Mouse (Mus musculus): ENCODE measurements around the gene Slc1a1.

Slc1a1 gene

DNA sequence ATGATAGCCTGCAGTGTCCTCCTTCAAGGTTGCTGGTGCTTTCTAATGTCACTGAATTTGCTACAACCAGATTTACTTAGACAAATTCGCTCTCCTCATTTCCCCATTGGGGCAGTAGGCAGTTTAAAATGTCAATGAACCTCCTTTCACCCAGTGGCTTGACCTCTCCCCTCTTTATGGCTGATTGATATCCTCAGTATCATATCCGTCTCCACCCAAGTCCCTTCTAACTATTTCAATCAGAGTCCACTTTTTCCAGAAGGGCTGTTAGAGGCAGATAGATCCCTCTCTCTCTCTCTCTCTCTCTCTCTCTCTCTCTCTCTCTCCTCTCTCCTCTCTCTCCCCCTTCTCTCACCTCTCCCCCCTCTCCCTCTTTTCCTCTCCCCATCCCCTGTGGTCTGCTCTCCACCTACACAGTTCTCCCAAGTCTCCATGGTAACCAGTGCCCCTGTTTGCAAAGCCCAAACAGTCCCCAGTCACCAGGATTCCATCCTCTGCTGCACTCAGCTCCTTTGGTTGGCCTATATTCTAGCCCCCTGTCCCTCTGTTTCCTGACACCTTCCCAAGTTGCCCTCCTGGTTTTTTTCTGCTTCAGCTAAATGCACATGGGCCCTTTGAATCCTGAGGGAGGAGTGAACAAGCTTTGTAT is 80.9 kb downstream of the Slc1a1 start:
- in situ Hi-C loops (cut with MboI, MseI) = loop anchor here in 1 of 2 experiments (10.0 kb wide), 1 partner anchor 849 kb away; no protein-coding TSS in a partner anchor

DNA sequence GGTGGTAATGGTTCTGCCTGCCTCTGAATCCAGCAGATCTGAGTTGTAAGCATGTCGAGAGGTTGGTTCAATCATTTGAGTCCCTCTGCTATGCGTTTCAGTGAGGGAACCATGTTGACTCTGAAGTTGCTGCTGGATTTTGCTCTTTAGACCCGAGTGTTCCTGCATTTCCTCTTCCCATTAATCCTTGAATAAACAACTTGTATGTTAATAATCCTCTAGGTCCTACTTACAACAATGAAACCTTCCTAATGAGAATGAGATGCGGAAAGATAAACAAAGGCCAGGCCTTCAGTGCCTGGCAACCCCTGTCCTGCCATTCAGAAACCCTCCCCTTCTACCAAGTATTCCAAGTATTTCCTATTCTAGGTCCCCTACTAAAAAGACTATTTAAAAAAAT is 81.6 kb downstream of the Slc1a1 start:
- in situ Hi-C loops (cut with MboI, MseI) = loop anchor here in 1 of 2 experiments (10.0 kb wide), 1 partner anchor 848 kb away; no protein-coding TSS in a partner anchor

- in situ Hi-C loops (cut with MboI, MseI) = loop anchor here in 1 of 2 experiments (10.0 kb wide), 1 partner anchor 847 kb away; no protein-coding TSS in a partner anchor
These were observed 83.0 kb downstream of the Slc1a1 start for GRCm38 (mm10) chr19:28917839-28918238.

- in situ Hi-C loops (cut with MboI, MseI) = no loop called here
These were observed 91.5 kb downstream of the Slc1a1 start for GRCm38 (mm10) chr19:28926366-28926765.

DNA sequence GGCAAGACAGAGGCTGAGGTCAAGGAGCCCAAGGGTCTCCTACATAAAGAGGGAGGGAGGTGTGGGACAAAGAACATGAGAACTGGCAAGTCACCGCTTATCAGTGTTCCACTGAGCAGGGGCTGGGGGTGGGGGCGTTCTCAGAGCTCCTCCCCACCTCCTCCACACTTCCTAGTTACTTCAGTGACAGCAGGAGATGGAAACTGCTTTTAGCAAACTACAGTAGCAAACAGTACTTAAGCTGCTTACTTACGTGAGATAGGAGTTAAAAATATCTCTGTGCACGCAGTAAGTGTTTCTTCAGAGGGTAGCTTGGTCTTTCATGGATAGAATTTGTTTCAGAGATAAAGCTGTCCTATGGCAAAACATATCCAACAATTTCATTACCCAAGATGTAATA is 92.5 kb downstream of the Slc1a1 start:
- in situ Hi-C loops (cut with MboI, MseI) = no loop called here

- in situ Hi-C loops (cut with MboI, MseI) = no loop called here
These were observed 94.2 kb downstream of the Slc1a1 start for GRCm38 (mm10) chr19:28929034-28929433.

DNA sequence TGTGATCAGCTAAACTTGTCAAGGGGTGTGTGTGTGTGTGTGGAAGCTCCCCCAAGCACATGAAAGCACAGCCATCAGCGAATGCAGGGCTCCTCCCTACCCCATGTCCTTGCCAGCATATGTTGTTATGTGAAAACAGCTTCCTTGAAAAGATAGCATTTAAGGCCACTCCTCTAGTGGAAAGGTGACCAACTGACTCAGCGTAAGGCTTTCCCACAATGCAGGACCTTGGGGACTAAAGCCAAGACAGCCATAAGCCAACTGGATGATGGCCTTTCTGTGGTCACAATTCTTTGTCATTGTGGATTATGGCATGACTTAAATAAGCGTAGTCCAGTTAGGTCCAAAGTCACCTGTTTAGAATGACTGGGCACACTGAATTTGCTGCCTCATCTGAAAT is 100.0 kb downstream of the Slc1a1 start:
- in situ Hi-C loops (cut with MboI, MseI) = no loop called here

GRCm38 (mm10) chr19:28940135-28940874 is 105.5 kb downstream of the Slc1a1 start:
- in situ Hi-C loops (cut with MboI, MseI) = no loop called here

GRCm38 (mm10) chr19:28941271-28941670 is 106.4 kb downstream of the Slc1a1 start:
- in situ Hi-C loops (cut with MboI, MseI) = no loop called here

DNA sequence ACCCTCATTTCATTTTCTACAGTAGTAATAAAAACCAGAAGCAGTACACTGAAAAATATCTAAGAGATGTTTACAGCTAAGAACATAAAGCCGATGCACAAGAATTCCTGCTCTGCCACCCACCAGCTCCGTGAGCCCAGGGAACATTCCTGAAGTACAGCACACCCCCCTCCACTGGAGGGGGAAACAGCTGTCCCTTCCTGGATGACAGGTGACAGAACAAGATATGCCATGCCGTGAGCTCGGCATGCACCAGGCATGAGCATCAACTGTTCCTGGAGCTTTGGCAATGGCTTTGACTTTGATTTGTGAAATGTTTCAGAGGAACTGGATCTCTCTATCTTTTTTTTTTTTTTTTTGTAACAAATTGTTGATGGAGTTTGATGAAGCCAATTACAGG is 111.9 kb downstream of the Slc1a1 start:
- in situ Hi-C loops (cut with MboI, MseI) = no loop called here

DNA sequence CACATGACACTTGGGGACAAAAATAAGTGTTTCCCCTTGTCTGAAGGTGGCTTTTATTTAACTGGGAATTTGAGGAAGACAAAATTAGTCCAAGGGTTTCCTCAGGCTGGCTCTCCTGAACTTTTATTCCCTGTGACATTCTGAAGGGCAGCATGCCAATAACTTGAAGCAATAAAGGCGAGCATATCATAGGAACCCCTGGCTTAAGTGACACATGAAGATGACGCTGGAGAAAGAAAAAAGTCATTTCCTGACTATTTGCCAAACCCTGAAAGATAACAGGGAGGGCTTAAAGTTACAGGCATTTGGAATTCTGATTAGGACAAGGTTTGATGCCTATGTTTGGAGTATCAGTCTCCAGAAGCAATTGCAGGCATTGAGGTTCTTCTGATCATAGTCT is 112.5 kb downstream of the Slc1a1 start:
- in situ Hi-C loops (cut with MboI, MseI) = no loop called here

DNA sequence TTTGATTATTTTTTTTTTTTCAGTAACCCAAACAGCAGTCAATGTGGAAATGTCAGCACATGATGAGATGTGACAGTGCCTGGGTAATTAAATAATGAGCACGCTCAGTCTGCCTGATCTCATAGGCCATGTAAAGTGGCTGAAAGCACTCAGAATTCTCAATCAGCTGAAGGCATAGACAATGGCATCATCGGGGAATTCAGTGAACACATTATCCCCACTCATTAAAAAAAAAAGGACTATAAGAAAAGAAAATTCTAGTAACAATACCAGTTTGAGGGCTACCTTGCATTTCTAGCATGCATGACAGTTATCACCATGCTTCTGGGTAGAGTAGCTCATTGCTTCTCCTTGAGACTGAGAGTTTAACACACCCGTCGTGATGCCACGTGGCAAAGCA is 116.4 kb downstream of the Slc1a1 start:
- in situ Hi-C loops (cut with MboI, MseI) = no loop called here

GRCm38 (mm10) chr19:28963113-28963512 is 128.3 kb downstream of the Slc1a1 start:
- in situ Hi-C loops (cut with MboI, MseI) = no loop called here

DNA sequence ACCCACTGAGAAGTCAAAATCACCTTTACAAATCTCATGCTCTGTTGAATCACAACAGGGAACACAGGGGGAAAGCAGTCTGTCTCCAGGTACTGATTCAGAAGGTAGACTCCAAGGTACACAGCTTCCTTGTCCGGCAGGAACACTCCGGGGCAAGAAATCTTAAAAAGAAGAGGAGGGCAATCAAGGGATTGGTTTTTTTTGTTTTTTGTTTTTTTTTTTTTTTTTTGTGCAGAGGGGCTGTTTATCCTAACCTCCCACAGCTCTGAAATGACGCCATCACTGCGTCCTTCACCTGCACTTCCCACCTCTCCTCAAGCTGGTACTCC is 128.6 kb downstream of the Slc1a1 start:
- in situ Hi-C loops (cut with MboI, MseI) = no loop called here
